Mouse (Mus musculus) liver, adult 2 months (tissue): Measurements from ENCODE around the gene Cntrl.

Source experiments
- CTCF ChIP-seq: fragments of 200-500 bp; IDR thresholded peaks from 2 replicates; pipeline ENCODE4 v1.5.1; 2011; ENCODE audit warnings: low read depth, low read length, control low read depth
- POLR2A ChIP-seq: fragments of 200-500 bp; IDR thresholded peaks from 2 replicates; pipeline ENCODE4 v1.6.1; 2011; ENCODE audit warnings: low read length, control low read depth; ENCODE audit not compliant: insufficient read depth; ENCODE audit errors: extremely low read depth

GRCm38 (mm10) chr2:35103558-35103957 lies 5.7 kb upstream of the Cntrl start:
- TF ChIP-seq POLR2A (no peak), CTCF (no peak)
